Mouse (Mus musculus) heart, postnatal 4 days (tissue): Measurements from ENCODE around the gene Kcnh3. TPM values are rescaled to one million over a fixed set of nuclear protein-coding genes. Genes with fewer than 3 reads are reported as not detected.
"Not testable (repeated sequence)": the region's sequence is repeated elsewhere in the genome, so short reads cannot be mapped to it uniquely, and the experiment has no call there.

Experiments
- DNase-seq: peaks from one replicate; pipeline ENCODE4 v3.0.0; 2021
- total RNA-seq, 2 experiments: library from RNA; stranded (reverse); gene quantifications; 2 replicates each; pipeline ENCODE4 v1.2.3; 2021

Kcnh3 gene
- total RNA-seq, 2 experiments from 2014 or later, result 0.41 to 0.54 TPM

DNA sequence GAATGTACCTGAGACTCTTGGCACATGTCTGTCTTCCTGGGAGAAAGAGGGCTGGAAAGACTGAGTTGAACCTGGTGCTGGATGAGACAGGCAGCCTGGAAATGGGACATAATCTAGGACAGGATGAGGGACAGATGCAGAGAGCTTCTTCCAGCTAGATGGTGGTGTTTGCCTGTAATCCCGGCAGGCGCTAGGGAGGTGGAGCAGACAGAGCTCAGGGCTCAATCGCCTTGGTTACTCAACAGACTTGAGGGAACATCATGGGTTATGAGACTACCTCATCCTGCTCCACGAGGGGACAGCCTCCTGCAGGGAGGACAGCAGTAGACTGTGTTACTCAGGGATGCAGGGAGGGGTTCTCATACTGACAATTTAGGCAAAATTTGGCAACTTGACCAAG is 16.6 kb downstream of the Kcnh3 start:
- DNase-seq, result no peak

DNA sequence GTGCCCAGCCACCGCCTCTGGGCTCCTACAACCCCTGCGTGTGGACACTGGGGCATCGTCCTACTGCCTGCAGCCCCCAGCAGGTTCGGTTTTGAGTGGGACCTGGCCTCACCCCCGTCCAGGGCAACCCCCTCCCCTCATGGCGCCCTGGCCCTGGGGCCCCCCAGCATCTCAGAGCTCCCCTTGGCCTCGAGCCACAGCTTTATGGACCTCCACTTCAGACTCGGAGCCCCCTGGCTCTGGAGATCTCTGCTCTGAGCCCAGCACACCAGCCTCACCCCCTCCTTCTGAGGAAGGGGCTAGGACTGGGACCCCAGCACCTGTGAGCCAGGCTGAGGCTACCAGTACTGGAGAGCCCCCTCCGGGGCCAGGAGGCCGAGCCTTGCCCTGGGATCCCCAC is 17.4 kb downstream of the Kcnh3 start:
- DNase-seq, result no peak

- DNase-seq, result not testable (repeated sequence)
Observed at GRCm38 (mm10) chr15:99246736-99247135, 22.1 kb downstream of the Kcnh3 start.

GRCm38 (mm10) chr15:99248972-99249371 is 24.3 kb downstream of the Kcnh3 start:
- DNase-seq, result peak; percentile 69

GRCm38 (mm10) chr15:99249938-99250337 is 25.3 kb downstream of the Kcnh3 start:
- no peak for DNase-seq

DNA sequence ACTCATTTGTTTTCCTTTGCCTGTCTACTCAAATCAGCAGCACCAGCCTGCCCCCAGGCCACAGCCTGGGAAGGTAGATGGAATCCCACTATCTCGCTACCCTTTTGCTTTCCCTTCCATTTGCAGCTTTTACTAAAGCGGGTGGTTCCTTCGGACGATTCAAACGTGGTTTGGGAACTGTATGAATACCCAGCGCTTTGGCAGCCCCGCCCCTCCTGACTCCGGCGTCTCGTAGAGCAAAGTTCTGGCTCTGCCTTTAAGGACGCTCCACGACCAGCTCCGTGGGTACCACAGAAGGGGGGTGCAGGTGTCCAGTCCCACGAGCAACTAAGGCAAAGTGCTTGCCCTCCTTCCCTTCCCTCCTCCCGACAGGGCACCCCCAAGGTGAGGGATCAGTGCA is 26.4 kb downstream of the Kcnh3 start:
- DNase-seq, result not testable (repeated sequence)

- peak; percentile 98 for DNase-seq
Observed at GRCm38 (mm10) chr15:99251626-99252380, 27.1 kb downstream of the Kcnh3 start, which contains the start of gene Mcrs1. Gene Mcrs1 (minus strand): TSS chr15:99251961.

GRCm38 (mm10) chr15:99252381-99253174 is 27.9 kb downstream of the Kcnh3 start:
- no peak for DNase-seq

DNA sequence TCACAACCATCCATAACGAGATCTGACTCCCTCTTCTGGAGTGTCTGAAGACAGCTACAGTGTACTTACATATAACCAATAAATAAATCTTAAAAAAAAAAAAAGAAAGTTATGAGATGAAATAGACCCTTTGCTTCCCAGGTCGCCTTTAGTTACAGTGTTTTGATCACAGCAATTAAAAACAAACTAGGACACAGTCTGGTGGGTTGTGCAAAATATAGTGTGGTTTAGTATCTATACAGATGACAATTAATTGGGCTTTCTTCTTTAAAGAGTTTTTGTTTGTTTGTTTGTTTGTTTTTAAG is 28.5 kb downstream of the Kcnh3 start:
- not testable (repeated sequence) for DNase-seq

DNA sequence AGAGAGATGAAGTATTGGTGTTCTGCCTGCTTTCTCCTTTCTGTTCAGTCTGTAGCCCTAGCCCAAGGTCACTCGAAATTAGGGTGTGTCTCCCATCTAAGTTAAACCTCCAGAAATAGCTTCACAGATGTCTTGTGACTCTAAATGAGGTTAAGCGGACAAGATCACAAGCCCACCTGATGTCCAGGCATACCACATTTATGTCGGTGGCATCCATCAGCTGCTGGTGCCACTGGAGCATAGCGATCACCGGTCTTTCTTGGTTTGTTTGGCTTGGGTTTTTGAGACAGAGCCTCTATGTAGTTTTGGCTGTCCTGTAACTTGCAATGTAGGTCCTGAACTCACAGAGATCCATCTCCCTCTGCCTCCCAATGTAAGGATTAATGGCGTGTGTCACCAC is 29.1 kb downstream of the Kcnh3 start:
- DNase-seq, result no peak

DNA sequence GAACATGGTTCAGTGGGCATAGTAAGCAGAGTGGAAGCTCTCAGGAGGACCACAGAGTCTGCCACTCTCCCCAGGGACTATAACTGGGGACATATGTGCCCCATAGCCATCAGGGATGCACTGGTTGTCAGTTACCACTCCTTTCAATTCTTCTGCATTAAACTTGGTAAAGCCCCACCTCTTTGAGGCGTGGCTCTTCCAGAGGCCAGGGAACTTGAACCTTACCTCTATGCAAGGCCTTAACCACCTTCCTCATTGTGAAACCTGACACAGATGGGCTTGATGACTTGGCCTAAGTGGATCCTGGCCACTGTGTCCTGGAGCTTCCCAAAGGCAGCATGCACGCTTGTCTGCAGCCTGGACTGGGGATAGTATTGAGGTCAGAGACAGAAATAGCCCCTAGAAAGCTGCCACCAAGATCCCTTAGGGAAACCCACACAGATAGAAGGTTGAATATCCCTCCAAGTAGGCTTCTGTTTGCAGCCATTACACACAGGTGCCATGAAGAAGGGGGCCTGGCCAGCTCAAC is 29.9 kb downstream of the Kcnh3 start:
- DNase-seq, result no peak

DNA sequence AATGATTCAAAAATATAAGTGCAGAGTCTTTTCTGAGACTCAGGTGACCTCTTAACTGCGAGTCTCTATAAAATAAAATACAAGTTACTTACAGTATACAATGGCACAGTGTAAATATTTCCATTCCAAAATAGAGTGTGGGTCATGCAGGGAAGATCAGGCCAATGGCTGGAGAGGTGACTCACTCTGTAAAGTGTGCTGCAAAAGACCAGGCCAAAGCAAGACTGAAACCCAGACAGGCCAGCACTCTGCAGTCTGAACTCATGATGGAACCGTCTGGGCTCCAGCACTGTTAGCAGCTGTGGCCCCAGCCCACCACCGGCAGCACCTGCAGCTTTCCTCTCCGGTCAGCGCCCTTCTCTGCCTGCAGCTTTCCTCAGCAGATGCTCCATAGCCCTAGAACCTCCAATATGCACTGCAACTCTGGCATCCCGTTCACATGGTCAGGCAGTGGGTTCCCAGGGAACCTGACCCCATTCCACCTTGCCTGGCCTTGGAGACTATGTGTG is 30.6 kb downstream of the Kcnh3 start:
- no peak for DNase-seq

DNA sequence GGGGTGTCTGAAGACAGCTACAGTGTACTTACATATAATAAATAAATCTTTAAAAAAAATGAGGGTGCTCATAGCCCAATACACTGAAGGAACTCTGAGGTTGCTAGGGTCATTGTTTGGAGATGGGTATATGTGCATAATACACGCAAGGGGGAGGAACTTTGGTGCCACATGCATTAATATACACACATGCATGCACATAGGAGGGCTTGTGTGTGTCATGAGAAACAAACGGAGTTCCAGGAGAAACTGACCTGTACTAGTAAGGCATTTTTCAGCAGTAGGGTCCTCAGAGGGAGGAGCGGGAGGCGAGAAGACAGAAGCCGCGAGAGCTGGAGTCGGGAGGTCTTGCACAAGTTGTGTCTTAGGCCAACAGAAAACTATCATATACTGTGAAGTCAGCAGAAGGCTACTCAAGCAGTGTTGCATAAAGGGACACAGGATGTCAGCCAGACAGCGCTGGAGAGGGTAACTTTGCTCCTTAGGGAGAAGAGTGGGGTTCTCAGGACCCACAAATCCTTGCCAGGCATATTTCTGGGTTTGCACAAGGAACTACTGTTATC is 34.6 kb downstream of the Kcnh3 start:
- DNase-seq, result no peak

GRCm38 (mm10) chr15:99259730-99260252 is 35.1 kb downstream of the Kcnh3 start:
- DNase-seq, result peak; percentile 77

DNA sequence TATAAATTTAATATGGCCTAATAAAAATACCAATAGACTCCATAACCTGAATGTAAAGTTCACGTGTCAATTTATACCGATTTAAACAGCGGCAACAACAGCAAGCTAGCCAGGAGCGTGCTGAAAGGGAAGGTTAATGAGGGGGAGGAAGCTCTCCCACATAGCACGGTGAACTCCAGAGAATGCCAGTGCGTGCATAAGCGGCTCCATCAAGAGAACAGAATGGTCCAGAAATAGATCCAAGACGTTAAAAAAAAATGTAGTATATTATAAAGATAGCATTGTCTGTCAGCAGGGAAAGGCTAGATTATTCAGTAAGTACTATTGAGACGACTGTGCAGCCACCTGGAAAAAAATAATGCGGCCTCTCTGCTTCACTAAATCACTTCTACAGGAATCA is 38.0 kb downstream of the Kcnh3 start:
- no peak for DNase-seq

- no peak for DNase-seq
Observed at GRCm38 (mm10) chr15:99264363-99264762, 39.7 kb downstream of the Kcnh3 start.

DNA sequence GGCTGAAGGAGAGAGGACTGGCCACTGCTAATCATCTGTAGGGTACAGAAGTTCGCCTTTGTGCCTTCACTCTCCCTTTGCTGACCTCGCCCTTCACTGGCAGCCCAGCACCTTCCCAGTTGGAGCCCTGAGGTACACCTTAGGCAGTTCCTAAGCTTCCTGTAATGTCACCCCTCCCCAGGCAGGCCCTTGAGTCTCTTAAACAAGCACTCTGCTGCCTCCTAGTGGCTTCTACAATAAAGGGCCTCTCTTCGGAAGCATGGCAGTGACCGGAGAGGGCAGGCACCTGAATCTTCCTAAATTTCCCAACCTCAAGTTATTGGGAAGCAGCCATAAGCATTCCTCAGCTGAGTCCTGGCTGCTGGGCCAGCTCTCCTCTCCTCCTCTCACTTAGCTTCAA is 41.0 kb downstream of the Kcnh3 start:
- peak; percentile 83 for DNase-seq

- DNase-seq, result no peak
Observed at GRCm38 (mm10) chr15:99276095-99276494, 51.4 kb downstream of the Kcnh3 start.

- no peak for DNase-seq
Observed at GRCm38 (mm10) chr15:99278271-99278670, 53.6 kb downstream of the Kcnh3 start.

DNA sequence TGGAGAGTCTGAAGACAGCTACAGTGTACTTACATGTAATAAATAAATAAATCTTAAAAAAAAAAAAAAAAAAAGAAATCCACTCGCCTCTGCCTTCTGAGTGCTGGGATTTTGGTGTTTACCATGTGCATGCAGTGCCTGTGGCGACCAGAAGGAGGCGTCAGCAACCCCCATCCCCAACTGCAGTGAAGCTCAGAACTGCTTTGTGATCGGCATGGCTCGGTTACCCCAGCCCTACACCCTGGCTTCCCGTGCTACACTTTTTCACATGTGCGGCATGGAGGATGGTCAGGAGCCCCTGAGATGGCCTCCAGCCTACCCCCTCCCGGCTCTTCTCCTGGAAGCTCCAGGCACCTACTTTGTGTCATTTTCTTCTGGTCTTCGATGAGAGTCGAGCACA is 58.8 kb downstream of the Kcnh3 start:
- no peak for DNase-seq

- no peak for DNase-seq
Observed at GRCm38 (mm10) chr15:99284527-99285188, 60.0 kb downstream of the Kcnh3 start.

- DNase-seq, result no peak
Observed at GRCm38 (mm10) chr15:99285189-99285535, 60.5 kb downstream of the Kcnh3 start.
